Mouse (Mus musculus) embryo, embryonic 10.5 days (tissue): ENCODE results near the gene Dlg1.

Source experiments
- DNase-seq: peaks from one replicate; pipeline ENCODE4 v3.0.0-alpha.2; 2015; ENCODE audit warnings: low spot score

Gene Dlg1

DNA sequence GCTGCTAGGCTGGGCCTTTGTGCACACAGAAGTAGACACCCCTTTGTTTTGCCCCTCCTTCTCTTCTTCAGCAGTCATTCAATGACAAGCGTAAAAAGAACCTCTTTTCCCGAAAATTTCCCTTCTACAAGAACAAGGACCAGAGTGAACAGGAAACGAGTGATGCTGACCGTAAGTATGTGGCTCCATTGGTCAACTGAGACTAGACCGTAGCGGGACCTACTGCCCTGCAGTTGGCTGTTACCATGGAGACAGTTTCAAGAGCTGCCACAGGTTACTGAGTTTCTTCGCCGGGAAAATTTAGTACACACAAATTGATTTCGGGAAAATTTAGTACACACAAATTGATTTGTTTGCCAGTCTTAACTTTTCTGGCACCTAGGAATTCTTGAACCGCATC lies 183.5 kb downstream of the Dlg1 start:
- DNase-seq: peak; percentile 21

DNA sequence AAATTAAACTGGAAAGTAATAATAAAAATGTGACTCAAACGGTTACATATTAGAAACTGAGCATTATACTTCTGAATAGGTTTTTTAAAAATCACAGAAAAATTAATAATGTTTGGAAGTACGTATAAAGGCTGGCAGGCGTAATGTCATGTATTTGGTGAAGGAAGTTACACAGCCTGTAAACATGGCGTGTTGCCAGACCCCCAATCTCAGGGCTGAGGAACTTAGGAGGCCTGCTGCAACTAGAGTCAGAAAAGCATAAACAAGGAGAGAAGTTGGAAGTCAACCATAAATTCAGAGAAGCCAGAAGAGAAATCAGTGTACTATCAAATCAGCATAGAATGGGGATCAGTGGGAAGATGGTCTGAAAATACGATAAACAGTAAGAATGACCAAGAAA lies 200.7 kb downstream of the Dlg1 start:
- DNase-seq: no peak

DNA sequence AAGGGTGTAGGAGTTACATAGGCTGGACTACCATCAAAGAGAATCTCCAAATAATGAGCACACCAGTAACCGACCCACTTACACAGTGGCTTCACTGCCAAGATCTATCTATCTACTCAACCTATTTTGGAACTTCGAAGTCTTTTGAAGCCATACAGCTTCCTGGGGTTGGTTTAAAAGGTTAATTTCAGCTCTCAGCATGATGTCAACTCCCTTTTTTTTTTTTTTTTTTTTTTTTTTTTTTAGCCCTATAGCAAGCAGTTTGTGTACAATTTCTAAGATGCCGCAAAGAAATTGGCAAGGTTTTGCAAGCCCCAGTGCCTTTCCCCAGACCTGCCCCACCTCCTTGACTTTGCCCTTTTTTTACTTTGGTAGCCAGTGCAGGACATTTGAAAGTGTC lies 202.0 kb downstream of the Dlg1 start:
- no peak for DNase-seq

DNA sequence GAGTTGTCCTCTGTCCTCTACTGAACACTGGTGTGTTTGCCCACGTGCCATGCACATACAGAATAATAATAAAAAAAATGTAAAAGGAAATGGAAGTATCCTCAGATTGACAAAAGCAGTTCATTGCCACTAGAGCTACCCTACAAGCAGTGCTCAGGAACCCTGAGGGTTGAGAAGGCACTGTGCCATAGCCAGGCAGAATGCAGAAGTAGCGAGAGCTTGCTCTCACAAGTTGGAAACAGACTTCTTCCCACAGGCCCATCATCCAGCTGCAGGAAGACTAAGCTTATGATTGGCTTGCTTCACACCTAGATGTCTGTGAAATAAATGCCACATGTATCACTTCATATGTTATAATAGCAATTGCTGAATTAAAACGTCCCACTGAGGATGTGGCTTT lies 203.7 kb downstream of the Dlg1 start:
- DNase-seq: no peak

DNA sequence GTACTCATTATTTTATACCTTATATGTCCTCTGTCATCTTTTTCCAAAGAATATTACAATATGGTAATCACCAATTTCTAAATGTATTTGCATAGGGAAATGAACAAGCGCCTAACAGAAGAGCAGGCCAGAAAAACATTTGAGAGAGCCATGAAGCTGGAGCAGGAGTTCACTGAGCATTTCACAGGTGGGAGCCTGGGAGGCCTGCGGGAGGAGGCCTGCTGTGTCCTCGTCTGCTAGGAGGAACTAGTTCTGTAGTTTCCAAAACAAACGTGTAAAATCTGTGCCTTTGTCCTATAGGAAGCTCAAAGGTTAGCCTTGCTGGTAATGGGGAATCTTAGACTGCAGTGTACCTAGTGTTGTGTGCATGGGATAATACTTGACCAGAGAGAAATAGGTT lies 204.5 kb downstream of the Dlg1 start:
- no peak for DNase-seq

DNA sequence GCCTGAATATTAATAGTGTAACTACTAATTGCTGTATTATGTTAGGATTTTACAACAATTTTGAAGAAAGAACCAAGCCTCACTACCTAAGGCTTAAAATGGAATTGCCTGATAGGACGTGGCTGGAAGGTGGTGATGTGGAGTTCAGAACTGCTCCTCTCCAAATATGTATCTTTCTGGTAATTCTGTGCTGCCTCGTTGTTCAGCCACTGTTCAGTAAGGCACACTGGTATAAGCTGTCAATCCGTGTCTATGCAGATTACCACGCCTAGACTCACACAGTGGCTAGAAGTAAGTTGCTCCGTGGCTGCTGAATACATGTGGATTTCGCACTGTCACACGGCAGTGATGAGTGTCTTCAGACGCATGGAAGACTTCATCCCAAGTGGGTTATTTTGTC lies 210.5 kb downstream of the Dlg1 start:
- DNase-seq: no peak

DNA sequence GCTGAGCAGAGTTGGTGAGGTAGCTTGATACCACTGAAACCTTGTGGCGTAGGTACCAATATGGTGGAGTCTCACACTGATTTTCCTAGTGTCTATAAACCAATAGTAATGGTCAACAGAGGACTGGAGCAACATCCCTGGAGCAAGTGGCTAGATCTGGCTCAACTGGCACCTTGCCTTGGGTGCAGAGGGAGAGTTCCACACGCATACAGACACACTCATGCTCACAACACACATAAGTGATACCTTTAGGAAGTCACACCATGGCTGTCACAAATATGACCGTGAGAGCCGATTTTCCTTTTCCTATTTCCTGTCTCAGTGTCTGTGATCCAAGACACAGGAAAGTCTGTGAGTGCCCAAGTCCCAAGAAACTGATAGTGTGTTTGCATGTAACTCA lies 212.1 kb downstream of the Dlg1 start:
- no peak for DNase-seq

DNA sequence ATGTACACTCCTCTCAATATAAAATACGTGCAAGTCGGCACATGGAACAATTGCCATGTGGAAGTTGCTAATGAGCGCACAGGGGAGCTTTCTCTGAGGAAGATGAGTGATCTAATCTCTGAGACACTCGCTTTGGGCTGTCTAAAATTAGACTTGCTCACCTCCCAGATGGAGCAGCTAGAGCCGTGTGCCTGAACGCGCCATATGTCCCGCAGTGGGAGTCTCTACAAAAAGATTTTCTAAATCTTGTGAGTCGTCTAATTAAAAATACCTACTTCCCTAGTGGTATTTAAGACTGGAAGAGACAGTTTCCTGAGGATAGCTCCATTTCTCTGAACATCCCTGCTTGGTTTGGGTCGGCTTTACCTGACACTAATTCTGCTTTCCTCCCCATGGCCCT lies 213.1 kb downstream of the Dlg1 start:
- no peak for DNase-seq

DNA sequence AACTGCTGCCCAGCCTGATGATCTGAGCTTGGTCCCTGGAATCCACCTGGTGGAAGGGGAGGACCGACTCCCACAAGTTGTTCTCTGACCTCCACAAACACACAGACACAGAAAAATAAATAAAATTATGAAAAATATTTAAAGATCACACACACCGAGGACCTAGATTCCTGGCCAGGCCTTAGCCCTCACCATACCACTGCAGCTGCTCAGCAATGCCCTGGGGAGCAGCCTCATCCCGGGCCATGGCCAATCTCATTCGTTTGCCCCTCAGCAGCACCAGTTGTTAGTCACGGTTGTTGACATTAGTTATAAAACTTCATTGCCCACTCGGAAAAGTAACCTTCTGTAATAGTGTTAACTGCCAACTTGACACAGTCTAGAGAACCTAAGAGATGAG lies 214.8 kb downstream of the Dlg1 start:
- DNase-seq: no peak

DNA sequence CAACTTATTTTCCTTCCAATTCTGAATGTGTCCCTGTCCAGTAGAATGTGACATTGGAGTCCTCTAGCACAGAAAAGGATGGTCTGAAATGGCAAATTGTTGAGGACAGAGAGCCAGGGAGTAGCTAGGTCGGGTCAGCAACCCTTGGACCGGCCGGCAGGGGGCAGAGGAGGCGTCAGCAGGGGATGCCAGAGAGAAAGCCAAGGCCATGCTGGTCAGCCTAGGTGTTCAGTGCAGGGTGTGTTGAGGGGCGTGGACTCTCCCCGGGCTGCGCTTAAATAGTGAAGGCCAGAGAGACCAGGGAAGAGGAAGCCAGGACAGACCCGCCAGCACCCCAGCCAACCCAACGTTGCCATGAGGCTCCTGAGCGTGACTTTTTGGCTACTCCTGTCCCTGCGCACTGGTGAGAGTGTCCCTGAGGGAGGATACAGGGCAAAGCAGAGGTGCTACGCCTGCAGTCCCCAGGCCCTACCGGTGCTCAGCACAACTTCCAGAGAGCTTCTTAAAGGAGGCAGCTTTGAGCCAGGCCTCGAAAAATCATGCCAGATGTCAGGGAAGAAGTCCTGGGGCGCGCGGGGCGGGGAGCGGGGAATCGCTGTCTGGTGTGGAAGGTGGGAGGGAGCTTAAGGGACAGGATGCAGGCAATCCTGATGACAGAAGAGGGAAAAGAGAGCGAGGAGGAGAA lies 215.5 kb downstream of the Dlg1 start, which contains the start of gene Meltf:
Gene Meltf (plus strand): TSS at position 238 of the 685 bp plus-strand sequence.
- peak; percentile 81 for DNase-seq

DNA sequence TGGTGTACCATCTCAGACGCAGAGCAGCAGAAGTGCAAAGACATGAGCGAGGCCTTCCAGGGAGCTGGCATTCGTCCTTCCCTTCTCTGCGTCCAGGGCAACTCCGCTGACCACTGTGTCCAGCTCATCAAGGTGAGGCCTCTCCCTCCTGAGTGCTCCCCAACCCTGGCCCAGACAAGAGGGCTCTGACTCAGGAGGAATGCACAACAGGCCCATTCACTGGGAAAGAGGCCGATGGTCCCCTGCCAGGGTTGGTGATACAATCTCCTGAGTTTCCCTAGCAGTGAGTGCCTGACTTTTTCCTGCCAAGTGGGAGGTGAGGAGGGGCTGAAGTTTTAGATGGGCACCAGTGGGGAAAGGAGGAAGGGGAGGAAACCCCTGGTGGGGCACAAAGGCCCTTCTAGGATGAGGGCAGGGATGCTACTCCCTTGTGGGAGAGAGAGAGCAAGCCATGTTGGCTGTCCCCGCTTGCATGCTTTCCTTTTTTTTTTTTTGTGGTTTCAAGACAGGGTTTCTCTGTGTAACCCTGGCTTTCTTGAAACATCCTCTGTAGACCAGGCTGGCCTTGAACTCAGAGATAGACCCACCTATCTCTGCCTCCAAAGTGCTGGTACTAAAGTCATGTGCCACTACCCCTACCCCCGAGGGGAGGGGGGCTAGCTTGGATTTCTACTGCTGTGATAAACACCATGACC lies 217.1 kb downstream of the Dlg1 start:
- DNase-seq: no peak

DNA sequence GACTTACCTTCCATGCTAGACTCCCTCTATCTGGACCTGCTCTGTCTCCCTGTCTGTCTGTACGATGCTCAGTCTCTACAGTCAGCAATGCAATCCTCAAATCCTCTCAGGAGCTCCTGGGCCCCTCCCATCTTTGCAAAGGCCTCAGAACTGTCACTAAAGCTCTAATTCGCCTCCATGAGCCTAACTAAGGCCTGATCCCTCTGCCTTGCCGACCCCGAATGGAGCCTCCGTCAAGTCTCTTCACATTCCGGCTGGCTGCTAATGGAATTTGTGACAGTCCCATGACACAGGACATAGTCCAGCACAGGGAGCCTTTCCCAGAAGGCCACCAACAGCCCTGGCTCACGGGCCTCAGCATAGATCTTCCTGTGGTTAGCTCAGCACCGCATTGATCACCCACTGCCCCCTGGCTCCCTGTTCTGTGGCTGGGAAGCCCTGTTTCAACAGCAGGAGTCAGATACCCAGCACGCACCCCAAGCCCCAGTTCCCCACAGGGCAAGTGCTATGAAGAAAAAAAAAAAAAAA lies 219.2 kb downstream of the Dlg1 start:
- DNase-seq: no peak

DNA sequence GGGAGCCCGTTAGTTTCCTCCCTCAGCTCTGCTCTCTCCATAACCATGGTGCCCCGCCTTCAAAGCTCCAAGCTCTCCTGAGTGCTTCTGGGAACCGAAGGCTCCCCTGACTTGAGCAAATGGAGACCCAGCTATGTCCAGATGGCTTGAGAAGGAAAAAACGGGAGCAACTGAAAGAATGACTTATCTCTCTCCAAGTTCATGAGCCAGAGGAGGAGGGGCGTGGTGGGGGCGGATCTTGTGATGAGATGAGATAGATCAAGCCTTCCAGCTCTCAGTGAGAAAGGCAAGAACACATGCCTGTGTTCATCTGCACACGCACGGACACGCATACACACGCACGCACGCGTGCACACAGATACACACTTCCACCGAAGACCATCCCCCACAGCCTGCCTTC lies 220.1 kb downstream of the Dlg1 start:
- DNase-seq: peak; percentile 6

DNA sequence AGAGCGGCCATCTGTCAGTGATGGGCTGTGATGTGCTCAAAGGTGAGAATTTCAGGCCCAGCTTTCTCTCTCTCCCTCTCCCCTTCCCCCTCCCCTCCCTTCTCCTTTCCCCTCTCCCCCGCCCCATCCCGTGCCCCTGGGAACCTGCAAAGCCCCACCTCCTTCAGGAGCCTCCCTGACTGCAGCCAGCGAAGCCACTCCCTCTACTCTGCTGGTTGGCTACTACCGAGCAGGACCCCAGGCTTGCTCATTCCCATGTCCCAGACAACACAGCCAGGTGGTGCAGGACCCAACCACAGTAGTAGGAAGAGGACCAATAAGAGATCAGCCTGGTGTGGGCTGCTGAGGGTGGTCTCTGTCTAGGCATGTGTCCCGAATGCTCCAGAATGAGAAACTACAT lies 220.7 kb downstream of the Dlg1 start:
- DNase-seq: peak; percentile 43

DNA sequence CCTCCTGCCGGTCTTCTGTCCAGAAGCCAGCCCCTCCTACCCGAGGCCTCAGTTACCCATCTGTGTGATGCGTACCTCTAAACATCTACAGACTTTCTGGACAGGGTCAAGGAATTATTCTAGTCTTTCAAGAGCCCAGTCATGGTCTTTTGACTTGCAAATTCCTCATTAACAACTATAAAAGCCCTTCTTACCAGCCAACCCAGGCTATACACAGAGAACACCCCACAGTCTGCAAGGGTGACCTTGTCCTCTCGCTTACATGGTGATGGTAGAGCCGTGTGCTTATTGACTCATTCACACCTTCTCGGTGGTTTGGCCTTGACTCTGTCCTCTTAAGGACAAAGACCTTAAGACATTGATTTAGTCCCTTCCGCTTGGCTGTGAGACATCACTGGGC lies 227.7 kb downstream of the Dlg1 start:
- no peak for DNase-seq

DNA sequence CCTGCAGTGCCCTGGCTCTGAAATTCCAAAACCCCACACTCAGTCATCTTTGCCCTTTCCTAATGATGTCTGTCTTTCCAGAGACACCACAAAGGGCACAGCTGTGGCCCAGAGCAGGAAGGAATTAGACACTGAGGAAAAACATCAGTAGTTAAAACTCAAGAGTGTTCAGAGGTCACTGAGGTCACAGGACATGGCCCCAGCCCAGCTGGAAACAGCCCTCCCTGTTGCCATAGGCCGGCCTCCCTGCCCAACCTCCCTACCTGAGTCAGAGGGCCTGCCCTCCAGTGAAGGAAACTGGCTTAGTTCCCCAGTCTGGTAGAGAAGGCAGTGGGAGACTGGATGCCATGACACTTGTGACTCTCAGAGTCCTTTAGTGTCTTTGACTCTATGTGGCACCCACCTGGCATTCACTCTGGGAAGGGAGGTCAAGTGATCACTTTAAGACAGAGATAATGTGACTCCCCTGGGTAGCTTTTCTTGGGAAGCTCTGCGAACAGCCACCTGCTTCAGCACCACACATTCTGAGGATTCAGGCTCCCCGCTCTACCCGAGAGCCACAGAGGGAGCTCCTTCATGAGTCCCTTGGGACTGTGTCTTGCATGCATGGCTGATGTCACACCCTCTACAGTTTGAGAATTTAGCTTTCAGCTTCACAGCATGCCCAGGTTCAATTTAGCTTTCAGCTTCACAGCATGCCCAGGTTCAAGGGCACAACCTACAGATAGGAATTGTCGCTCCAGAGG lies 230.3 kb downstream of the Dlg1 start:
- peak; percentile 50 for DNase-seq

DNA sequence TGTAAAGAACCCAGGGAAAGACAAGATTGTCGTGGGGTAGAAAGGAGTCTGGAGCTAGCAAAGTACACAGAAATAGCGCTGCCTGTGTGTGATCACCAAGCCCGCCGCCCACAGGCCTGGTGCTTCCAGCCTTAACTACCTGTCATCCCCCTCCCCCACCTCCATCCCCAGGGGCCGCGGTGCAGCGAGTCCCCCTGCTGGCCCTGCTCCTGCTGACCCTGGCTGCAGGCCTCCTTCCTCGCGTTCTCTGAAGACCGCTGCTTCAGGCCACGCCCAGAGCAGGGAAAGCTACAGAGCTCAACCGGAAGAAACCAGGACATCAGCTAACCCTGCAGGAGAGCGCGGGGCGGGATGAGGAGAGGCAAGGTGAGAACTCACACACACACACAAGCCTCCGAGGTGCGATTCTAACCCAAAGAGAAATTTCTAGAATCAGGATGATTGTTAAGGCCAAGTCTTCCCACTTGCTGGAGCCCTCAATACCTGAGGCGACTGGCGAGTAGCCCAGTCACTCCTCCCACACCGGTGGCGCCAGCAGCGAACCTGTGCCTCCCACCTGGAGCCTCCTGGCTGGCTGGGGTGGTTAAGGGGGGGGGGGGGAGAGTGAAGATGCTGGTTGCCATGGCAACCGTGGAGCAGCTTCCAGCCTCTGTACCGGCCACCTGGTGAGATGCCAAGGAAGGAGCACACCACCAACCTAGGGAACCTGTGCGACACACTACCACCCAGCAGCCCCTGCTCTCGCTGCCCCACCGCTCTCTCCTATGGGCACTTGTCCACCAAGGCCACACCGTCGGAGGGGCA lies 233.9 kb downstream of the Dlg1 start:
- DNase-seq: peak; percentile 80

DNA sequence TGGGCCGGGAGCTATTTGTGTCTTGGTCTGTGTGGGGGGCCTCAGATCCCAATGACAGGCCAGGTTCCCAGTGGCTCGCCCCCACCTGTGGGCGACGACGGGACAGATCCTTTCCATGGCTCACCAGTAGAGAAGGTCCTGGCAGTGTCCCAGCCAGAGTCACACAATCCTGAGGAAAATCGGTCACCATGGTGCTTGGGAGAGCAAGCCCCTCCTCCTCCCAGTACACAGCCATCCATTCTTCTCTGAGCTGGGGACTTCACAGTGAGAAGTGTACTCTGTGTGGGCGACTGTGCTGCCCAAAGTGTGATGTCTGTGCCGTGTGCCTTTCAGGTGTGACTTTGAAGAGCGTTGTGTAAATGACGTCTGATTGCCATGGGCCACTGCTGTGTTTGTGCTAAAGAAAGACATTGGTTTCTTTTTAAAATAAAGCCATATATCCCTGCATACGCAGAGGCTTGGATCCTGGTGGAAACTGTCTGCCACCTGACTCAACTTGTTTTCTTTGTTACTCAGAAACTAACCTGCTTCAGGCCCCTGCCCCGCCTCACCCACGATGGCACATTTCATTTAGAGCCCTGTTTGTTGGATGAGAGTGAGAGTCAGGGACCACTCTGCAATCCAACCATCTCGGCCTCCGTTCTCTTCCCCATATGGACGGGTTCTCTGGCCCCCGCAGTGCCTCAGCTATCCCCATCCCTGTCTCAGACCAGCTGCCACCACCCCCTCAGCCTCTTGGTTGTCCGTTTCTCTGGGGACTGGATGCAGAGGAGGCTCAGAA lies 235.5 kb downstream of the Dlg1 start:
- no peak for DNase-seq

DNA sequence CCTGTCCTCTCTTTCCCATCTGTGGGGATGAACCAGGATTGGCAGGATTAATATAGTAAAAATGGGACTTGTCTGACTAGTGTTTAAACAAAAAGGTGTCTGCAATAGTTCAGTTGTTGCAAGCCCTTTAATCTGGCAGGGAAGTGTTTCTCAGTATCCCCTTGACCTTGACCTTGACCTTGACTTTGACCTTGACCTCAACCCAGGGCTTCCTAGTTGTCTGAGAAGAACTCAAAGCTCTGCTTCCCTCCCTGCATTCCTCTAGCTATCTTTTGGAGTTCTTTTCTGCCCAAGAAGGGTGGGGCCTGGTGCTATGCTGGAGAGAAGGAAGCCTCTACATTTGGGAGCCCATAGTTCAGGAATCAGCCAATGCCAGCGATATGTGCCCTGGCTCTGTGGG lies 238.6 kb downstream of the Dlg1 start:
- DNase-seq: no peak

DNA sequence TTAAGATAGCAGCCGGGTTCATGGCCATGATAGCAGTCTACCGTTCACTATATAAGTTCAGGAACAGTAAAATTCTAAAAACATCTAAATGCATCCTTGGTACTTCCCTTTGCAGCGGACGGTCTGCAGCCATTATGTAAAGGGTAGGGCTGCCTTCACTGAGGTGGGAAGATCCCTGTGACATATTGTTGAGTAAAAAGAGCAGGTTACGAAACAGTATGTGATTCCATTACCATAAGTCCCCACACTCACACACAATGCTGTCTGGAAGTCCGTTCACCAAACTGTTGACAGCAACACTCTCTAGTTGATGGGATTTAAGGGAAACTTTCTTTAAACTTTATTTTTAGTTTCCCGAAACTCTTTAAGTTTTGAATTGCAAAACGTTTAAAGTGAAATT lies 240.0 kb downstream of the Dlg1 start:
- DNase-seq: no peak

DNA sequence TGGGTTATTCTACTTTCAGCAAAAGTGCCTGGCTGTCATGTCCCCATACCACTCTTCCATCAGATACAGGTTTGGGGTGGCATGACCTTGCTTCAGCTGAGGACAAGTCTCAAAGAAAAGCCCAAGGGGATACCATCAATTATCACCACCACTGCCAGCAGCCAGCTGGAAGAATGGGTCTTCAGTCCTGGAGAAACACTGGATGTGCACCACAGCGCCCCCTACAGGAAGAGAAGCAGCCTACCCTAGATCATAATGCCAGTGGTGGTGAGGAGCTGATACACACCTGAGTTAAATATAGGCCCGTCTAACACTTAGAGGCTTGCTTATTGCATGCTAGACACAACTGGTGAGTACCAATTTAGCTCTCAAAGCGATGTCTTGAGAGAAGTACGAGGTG lies 242.1 kb downstream of the Dlg1 start:
- DNase-seq: no peak
